Mouse (Mus musculus) G1E (cell line): ENCODE results near the gene Nanos3.

Source experiments
- CTCF ChIP-seq: IDR thresholded peaks from 2 replicates; pipeline ENCODE4 v1.5.1; 2012; ENCODE audit warnings: low read depth, low read length, inconsistent platforms, mixed read lengths
- GATA1 ChIP-seq: IDR thresholded peaks from 2 replicates; pipeline ENCODE4 v1.6.1; 2012; ENCODE audit warnings: borderline replicate concordance, low read length, inconsistent platforms, mixed read lengths
- POLR2AphosphoS5 ChIP-seq: IDR thresholded peaks from 2 replicates; pipeline ENCODE4 v1.6.1; 2012; ENCODE audit warnings: low read depth, low read length, inconsistent platforms; ENCODE audit not compliant: insufficient replicate concordance

DNA sequence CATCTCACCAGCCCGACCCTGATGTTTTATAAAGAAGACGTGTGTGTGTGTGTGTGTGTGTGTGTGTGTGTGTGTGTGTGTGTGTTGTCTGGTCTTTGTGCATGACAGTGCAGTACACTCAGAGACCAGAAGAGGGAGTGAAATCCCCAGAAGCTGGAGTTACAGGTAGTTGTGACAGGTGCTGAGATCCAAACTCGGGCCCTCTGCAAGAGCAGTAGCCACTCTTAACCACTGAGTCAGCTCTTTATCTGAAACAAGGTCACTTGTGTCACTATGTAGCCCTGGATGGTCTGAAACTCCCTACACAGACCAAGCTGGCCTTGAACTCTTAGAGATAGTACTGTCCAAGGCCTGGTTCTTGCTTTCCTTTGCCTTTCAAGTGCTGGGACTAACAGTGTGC is 21.6 kb upstream of the Nanos3 start:
- no peak for TF ChIP-seq CTCF
- TF ChIP-seq GATA1 = no peak
- TF ChIP-seq POLR2AphosphoS5 = no peak
